Comparison of ENCODE assay signal across 7 mouse cellular contexts in genomic region chr2:18872797-18873196, GRCm38 (mm10).
DNase-seq lines count a peak whose midpoint lies in the region; TF ChIP-seq lines count a peak whose summit lies in the region.

No protein-coding gene starts in this region.

- no peak overlapping the region for H3K27ac ChIP-seq in forebrain, embryonic 10.5 days

- peak; percentile 30 for DNase-seq in Muller cell, postnatal 12 days (ENCODE audit: inconsistent ontology term)
- DNase-seq in brain, embryonic 14.5 days (ENCODE audit: low read depth): peak; percentile 82
- peak; percentile 55 for DNase-seq in forebrain, embryonic 10.5 days (ENCODE audit: extremely low spot score, low spot score)
- DNase-seq in heart, postnatal 10 days: peak; percentile 65 to 84
- peak; percentile 76 for DNase-seq in layer of hippocampus, adult 9-10 months (ENCODE audit: low spot score)
- DNase-seq in lung, postnatal 14 days: peak; percentile 84
- peak; percentile 63 for DNase-seq in spleen, adult 12 weeks (ENCODE audit: low spot score)

- no peaks in the 10 kb centered on the region for H3K36me3 ChIP-seq in forebrain, embryonic 10.5 days (replicated peaks)

- H3K27me3 ChIP-seq in forebrain, embryonic 10.5 days (ENCODE audit: poor library complexity, severe bottlenecking): no peaks in the 10 kb centered on the region

- whole genome bisulfite sequencing in forebrain, embryonic 10.5 days: 17% methylated on average over 2 of the region's 2 CpGs

- no peaks in the 10 kb centered on the region for H3K4me1 ChIP-seq in forebrain, embryonic 10.5 days

- intact Hi-C loops in heart, postnatal 10 days (cut with DNase I): loop anchor here (2.0 to 10.0 kb wide), 4 partner anchors 125 to 472 kb away; partner anchors contain the start of genes 4930426L09Rik and Pip4k2a

- no peak overlapping the region for H3K4me3 ChIP-seq in forebrain, embryonic 10.5 days

- peak; percentile 67; the same call in 1 of the 2 replicates for TF ChIP-seq CTCF in brain, embryonic 14.5 days (IDR thresholded peaks at IDR 0.05; ENCODE audit: borderline replicate concordance, extremely low read depth, insufficient read depth, insufficient read length)

- no peaks in the 10 kb centered on the region for H3K9me3 ChIP-seq in forebrain, embryonic 10.5 days

- no peak for TF ChIP-seq POLR2A in brain, embryonic 14.5 days (IDR thresholded peaks at IDR 0.05; ENCODE audit: borderline replicate concordance, extremely low read depth, insufficient read depth, insufficient read length, poor library complexity, severe bottlenecking)

Comparison
In these comparisons a context has a peak if more than half of its experiments do, and no peak if none do; other contexts are left out.
1. DNase-seq: peak in every context shown above with its lines; median percentile 84 in lung, postnatal 14 days; 82 in brain, embryonic 14.5 days; 76 in layer of hippocampus, adult 9-10 months; 74 in heart, postnatal 10 days; 63 in spleen, adult 12 weeks; 55 in forebrain, embryonic 10.5 days; 30 in Muller cell, postnatal 12 days.